In the genomic region with DNA sequence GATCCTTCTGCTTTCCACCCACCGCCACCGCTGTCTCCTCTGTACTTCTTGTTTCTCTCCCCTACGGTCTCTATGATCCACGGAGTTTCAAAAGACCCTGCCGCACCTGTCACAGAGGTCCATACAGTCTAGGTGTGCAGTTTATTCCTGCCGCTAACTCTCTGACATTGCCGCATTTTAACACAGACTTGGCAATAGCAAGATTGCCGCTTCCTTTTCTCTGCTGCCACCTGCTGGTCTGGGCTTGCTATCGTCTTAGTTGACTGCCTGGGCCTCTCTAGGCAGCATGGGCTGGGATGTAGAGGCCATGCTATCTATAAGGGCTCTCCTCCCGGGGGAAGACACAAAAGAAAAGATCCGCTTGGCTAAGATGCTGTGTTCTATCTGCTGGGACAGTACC, we compare ENCODE assay signal across 7 mouse cellular contexts. TPM values are rescaled to one million over a fixed set of nuclear protein-coding genes. Genes with fewer than 3 reads are reported as not detected.
A peak's percentile ranks its signal among the peaks of the same experiment; 100 is the strongest.
DNase-seq lines count a peak whose midpoint lies in the region; ATAC-seq and TF ChIP-seq lines count a peak whose summit lies in the region.

No protein-coding gene starts in this region.

- no peaks in the 10 kb centered on the region for H3K9me3 ChIP-seq in intestine, embryonic 14.5 days (ENCODE audit: control insufficient read depth, low read length)
- H3K9me3 ChIP-seq in midbrain, embryonic 13.5 days = no peaks in the 10 kb centered on the region

- no peak for TF ChIP-seq POLR2A in spleen, adult 2 months (IDR thresholded peaks at IDR 0.05; ENCODE audit: low read depth, low read length)

- WGBS in intestine, embryonic 14.5 days = 50% methylated on average over 11 of the region's 11 CpGs
- WGBS in midbrain, embryonic 13.5 days = 50% methylated on average over 11 of the region's 11 CpGs
- WGBS in spleen, adult 2 months = 42% methylated on average over 11 of the region's 11 CpGs

- intact Hi-C loops in left cerebral cortex, postnatal 14 days (cut with DNase I) = loop anchor here (1.0 to 10.0 kb wide), 3 partner anchors 44 to 427 kb away; no protein-coding TSS in a partner anchor

- H3K4me3 ChIP-seq in intestine, embryonic 14.5 days (ENCODE audit: low read depth, low read length) = no peak overlapping the region
- H3K4me3 ChIP-seq in midbrain, embryonic 13.5 days (replicated peaks) = no peak overlapping the region
- no peak overlapping the region for H3K4me3 ChIP-seq in spleen, adult 2 months (ENCODE audit: extremely low read depth, insufficient read depth, insufficient read length)

- H3K4me1 ChIP-seq in intestine, embryonic 14.5 days (replicated peaks; ENCODE audit: control insufficient read depth, insufficient read depth, low read length) = no peaks in the 10 kb centered on the region
- H3K4me1 ChIP-seq in midbrain, embryonic 13.5 days (replicated peaks) = no peaks in the 10 kb centered on the region
- H3K4me1 ChIP-seq in spleen, adult 2 months (ENCODE audit: control insufficient read depth, insufficient read depth, insufficient read length) = no peaks in the 10 kb centered on the region

- no peak overlapping the region for H3K4me2 ChIP-seq in intestine, embryonic 14.5 days (ENCODE audit: low read length)
- no peak overlapping the region for H3K4me2 ChIP-seq in midbrain, embryonic 13.5 days (replicated peaks)

- H3K27ac ChIP-seq in intestine, embryonic 14.5 days (ENCODE audit: low read depth) = no peak overlapping the region
- no peak overlapping the region for H3K27ac ChIP-seq in midbrain, embryonic 13.5 days
- no peak overlapping the region for H3K27ac ChIP-seq in spleen, adult 2 months (ENCODE audit: insufficient read depth, low read length)

- no peak overlapping the region for H3K9ac ChIP-seq in intestine, embryonic 14.5 days (ENCODE audit: low read length)
- H3K9ac ChIP-seq in midbrain, embryonic 13.5 days (replicated peaks) = no peak overlapping the region

- DNase-seq in ZHBTc4 (ENCODE audit: low read depth, low spot score) = peak; percentile 87
- DNase-seq in cerebellum, adult 9-11 months = peak; percentile 76
- peak; percentile 62 to 82 for DNase-seq in frontal cortex, postnatal 25 days (ENCODE audit: low spot score in 2 of 2)
- DNase-seq in intestine, embryonic 14.5 days (ENCODE audit: low spot score) = peak; percentile 95
- DNase-seq in left cerebral cortex, postnatal 14 days (ENCODE audit: low spot score in 2 of 2) = peak; percentile 79 to 86
- DNase-seq in spleen, adult 2 months (ENCODE audit: low read depth in 1 of 2, low spot score in 2 of 2) = peak; percentile 60 to 84

- TF ChIP-seq CTCF in spleen, adult 2 months (IDR thresholded peaks at IDR 0.05; ENCODE audit: extremely low read depth, insufficient read depth, insufficient read length, insufficient replicate concordance) = peak; percentile 79; the same call in 1 of the 2 replicates

- H3K36me3 ChIP-seq in intestine, embryonic 14.5 days (ENCODE audit: control insufficient read depth, insufficient read depth, low read length) = peaks cover 91% of the 10 kb centered on the region
- peaks cover 74% of the 10 kb centered on the region for H3K36me3 ChIP-seq in midbrain, embryonic 13.5 days
- H3K36me3 ChIP-seq in spleen, adult 2 months (ENCODE audit: control insufficient read depth, insufficient read depth, low read length) = peaks cover 38% of the 10 kb centered on the region

- peak; percentile 60; the same call in 1 of the 2 replicates for ATAC-seq in intestine, embryonic 14.5 days (replicated peaks; ENCODE audit: low FRiP score, low TSS enrichment, low read depth)
- peak; percentile 70; the same call in 1 of the 2 replicates for ATAC-seq in midbrain, embryonic 13.5 days

- H3K27me3 ChIP-seq in intestine, embryonic 14.5 days (replicated peaks; ENCODE audit: control insufficient read depth, insufficient read depth, low read length) = no peaks in the 10 kb centered on the region
- no peaks in the 10 kb centered on the region for H3K27me3 ChIP-seq in midbrain, embryonic 13.5 days
- no peaks in the 10 kb centered on the region for H3K27me3 ChIP-seq in spleen, adult 2 months (ENCODE audit: control insufficient read depth, insufficient read depth, low read length)

RNA-seq across cellular contexts. Expression of a gene that starts 17.2 kb away (rescaled TPM):
- 0.42 and 0.65 TPM in 2 replicates for polyA plus RNA-seq in intestine, embryonic 14.5 days (2014; fragmentation: Nextera tagmentation; extraction: Ambion mirVana)
- total RNA-seq in left cerebral cortex, postnatal 14 days (2021) = under 1 TPM; 0.15 to 0.35 TPM
- polyA plus RNA-seq in midbrain, embryonic 13.5 days (2015; fragmentation: Nextera tagmentation; extraction: Ambion mirVana) = 0.08 TPM in 1 of 2 replicates, not detected in the other
- polyA plus RNA-seq in spleen, adult 2 months (2012; rRNA removed) = 0.18 and 0.26 TPM in 2 replicates

RNA-seq across cellular contexts. Expression of a gene that starts 18.2 kb away (rescaled TPM):
- polyA plus RNA-seq in intestine, embryonic 14.5 days (2014; fragmentation: Nextera tagmentation; extraction: Ambion mirVana) = 249 and 276 TPM in 2 replicates
- 10 to 100 TPM; 63.0 to 66.9 TPM for total RNA-seq in left cerebral cortex, postnatal 14 days (2021)
- polyA plus RNA-seq in midbrain, embryonic 13.5 days (2015; fragmentation: Nextera tagmentation; extraction: Ambion mirVana) = 104 and 106 TPM in 2 replicates
- 73.8 and 102 TPM in 2 replicates for polyA plus RNA-seq in spleen, adult 2 months (2012; rRNA removed)
